Mouse (Mus musculus): ENCODE measurements at regions not wholly inside any gene's neighbourhood (a gene's known extent, or its start where the extent isn't known, plus 50 kb on each side); places are given as distances from the start of the nearest gene placed in this dataset.

DNA sequence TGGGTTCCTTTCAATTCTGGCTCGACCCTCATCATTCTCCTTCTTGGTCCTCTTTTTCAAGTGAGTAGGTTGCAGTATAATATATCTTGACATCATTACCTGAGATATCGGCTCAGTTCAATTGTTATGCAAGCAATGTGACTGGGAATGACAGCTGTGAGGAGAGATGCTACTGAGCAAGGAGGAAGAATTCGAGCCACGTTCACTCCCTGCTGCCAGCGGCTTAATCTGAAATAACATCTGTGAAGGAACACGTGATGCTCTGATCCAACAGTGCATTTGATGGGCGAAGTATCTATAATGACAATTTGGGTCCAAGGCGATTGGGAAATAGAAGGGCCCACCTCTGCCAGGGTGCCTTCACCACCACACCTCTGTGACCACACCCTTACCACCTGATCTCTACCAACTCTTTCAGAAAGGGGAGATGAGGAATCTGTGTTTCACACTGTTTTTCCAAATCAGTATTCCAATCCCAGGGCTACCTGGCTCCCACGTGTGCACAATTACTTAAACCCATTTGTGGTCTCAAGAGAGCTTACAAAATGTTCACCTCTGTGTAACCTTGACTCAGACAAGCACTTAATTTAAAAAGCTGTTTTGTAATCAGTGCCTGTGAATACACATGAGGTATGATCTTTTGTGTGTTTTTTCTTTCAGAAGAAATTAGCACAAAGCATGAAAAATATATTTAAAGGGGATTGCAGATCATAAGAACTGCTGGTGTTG, 248.6 kb upstream of the Sash1 start:
- Histone ChIP-seq H3K4me1 (no peaks in the 10 kb centered on the region), H3K9me3 (no peaks in the 10 kb centered on the region), H3K36me3 (no peaks in the 10 kb centered on the region), H3K4me3 (replicated peaks) (no peak overlapping the region), H3K27ac (no peak overlapping the region), H3K27me3 (replicated peaks) (no peaks in the 10 kb centered on the region), H3K4me2 (no peak overlapping the region), H3K9ac (no peak overlapping the region)
- WGBS, result 79% methylated on average over 9 of the region's 9 CpGs
- no peak for ATAC-seq (ENCODE audit: insufficient read depth, low FRiP score, low read depth)

GRCm38 (mm10) chr10:9130061-9130460, 244.2 kb upstream of the Sash1 start:
- H3K36me3 ChIP-seq, result no peaks in the 10 kb centered on the region
- H3K4me1 ChIP-seq, result no peaks in the 10 kb centered on the region
- H3K27ac ChIP-seq, result no peak overlapping the region
- H3K9ac ChIP-seq, result no peak overlapping the region
- H3K4me3 ChIP-seq (replicated peaks), result no peak overlapping the region
- H3K27me3 ChIP-seq (replicated peaks), result no peaks in the 10 kb centered on the region
- no peaks in the 10 kb centered on the region for H3K9me3 ChIP-seq
- no peak for ATAC-seq (ENCODE audit: insufficient read depth, low FRiP score, low read depth)
- no peak overlapping the region for H3K4me2 ChIP-seq
- whole genome bisulfite sequencing, result 61% methylated on average over 2 of the region's 2 CpGs

- 66% methylated on average over 4 of the region's 4 CpGs for WGBS
- no peak overlapping the region for H3K9ac ChIP-seq
- no peak for ATAC-seq (ENCODE audit: insufficient read depth, low FRiP score, low read depth)
Observed at GRCm38 (mm10) chr10:9119249-9119648, 233.4 kb upstream of the Sash1 start.

GRCm38 (mm10) chr10:9117648-9118551, 232.0 kb upstream of the Sash1 start:
- Histone ChIP-seq H3K4me3 (replicated peaks) (peak overlapping the region; percentile 19), H3K4me1 (no peaks in the 10 kb centered on the region), H3K9ac (no peak overlapping the region), H3K9me3 (no peaks in the 10 kb centered on the region), H3K4me2 (peak overlapping the region; percentile 52), H3K27ac (no peak overlapping the region), H3K27me3 (replicated peaks) (no peaks in the 10 kb centered on the region), H3K36me3 (no peaks in the 10 kb centered on the region)
- ATAC-seq (ENCODE audit: insufficient read depth, low FRiP score, low read depth), result peak; percentile 53; the same call in 1 of the 2 replicates
- 33% methylated on average over 14 of the region's 14 CpGs for WGBS

More at GRCm38 (mm10) chr10:9119249-9119648, 233.4 kb upstream of the Sash1 start:
- Histone ChIP-seq H3K27ac (no peak overlapping the region), H3K27me3 (replicated peaks) (no peaks in the 10 kb centered on the region), H3K36me3 (no peaks in the 10 kb centered on the region), H3K4me1 (no peaks in the 10 kb centered on the region), H3K4me3 (replicated peaks) (no peak overlapping the region), H3K9me3 (no peaks in the 10 kb centered on the region), H3K4me2 (no peak overlapping the region)

- Histone ChIP-seq H3K4me3 (replicated peaks) (peak overlapping the region; percentile 19; the same call in 1 of the 2 replicates), H3K27me3 (replicated peaks) (no peaks in the 10 kb centered on the region), H3K36me3 (no peaks in the 10 kb centered on the region), H3K4me1 (no peaks in the 10 kb centered on the region), H3K4me2 (peak overlapping the region; percentile 52), H3K9me3 (no peaks in the 10 kb centered on the region), H3K27ac (no peak overlapping the region), H3K9ac (no peak overlapping the region)
- ATAC-seq (ENCODE audit: insufficient read depth, low FRiP score, low read depth), result no peak
- 90% methylated on average over 7 of the region's 7 CpGs for WGBS
Observed at GRCm38 (mm10) chr10:9117134-9117533, 231.3 kb upstream of the Sash1 start.

DNA sequence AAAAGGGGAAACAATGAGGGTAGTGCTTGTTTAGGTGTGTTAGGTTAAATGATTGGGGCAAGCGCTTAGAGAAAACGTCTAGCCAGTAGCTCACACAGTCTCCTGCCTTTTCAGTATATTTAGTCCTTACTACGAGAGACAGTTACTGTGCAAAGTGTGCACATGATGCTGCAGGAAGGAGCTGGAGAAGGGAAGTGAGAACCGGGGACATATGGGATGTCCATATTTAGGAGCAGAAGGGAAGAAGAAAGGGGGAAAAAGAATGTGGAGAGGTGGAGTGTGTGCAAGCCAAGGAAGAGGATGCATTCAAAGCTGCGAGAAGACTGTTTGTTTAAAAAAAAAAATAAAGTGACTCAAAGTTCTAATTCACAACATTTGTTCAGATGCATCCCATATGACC, 227.8 kb upstream of the Sash1 start:
- WGBS, result 68% methylated on average over 5 of the region's 5 CpGs
- H3K36me3 ChIP-seq, result no peaks in the 10 kb centered on the region
- H3K4me1 ChIP-seq, result no peaks in the 10 kb centered on the region
- no peak overlapping the region for H3K27ac ChIP-seq
- H3K27me3 ChIP-seq (replicated peaks), result no peaks in the 10 kb centered on the region
- no peak for ATAC-seq (ENCODE audit: insufficient read depth, low FRiP score, low read depth)
- H3K9ac ChIP-seq, result no peak overlapping the region
- H3K4me3 ChIP-seq (replicated peaks), result no peak overlapping the region
- H3K9me3 ChIP-seq, result no peaks in the 10 kb centered on the region
- H3K4me2 ChIP-seq, result no peak overlapping the region

- Histone ChIP-seq H3K4me3 (replicated peaks) (no peak overlapping the region), H3K4me1 (no peaks in the 10 kb centered on the region), H3K27me3 (replicated peaks) (no peaks in the 10 kb centered on the region), H3K9ac (no peak overlapping the region), H3K9me3 (no peaks in the 10 kb centered on the region), H3K4me2 (no peak overlapping the region), H3K27ac (no peak overlapping the region), H3K36me3 (no peaks in the 10 kb centered on the region)
- 89% methylated on average over 3 of the region's 3 CpGs for WGBS
- ATAC-seq (ENCODE audit: insufficient read depth, low FRiP score, low read depth), result no peak
Observed at GRCm38 (mm10) chr10:9111051-9111450, 225.2 kb upstream of the Sash1 start.

GRCm38 (mm10) chr10:9096207-9096606, 210.3 kb upstream of the Sash1 start:
- Histone ChIP-seq H3K36me3 (no peaks in the 10 kb centered on the region), H3K9me3 (no peaks in the 10 kb centered on the region), H3K4me2 (no peak overlapping the region), H3K9ac (no peak overlapping the region), H3K27me3 (replicated peaks) (no peaks in the 10 kb centered on the region), H3K4me1 (no peaks in the 10 kb centered on the region), H3K27ac (no peak overlapping the region), H3K4me3 (replicated peaks) (no peak overlapping the region)
- 66% methylated on average over 2 of the region's 2 CpGs for WGBS
- ATAC-seq (ENCODE audit: insufficient read depth, low FRiP score, low read depth), result no peak

DNA sequence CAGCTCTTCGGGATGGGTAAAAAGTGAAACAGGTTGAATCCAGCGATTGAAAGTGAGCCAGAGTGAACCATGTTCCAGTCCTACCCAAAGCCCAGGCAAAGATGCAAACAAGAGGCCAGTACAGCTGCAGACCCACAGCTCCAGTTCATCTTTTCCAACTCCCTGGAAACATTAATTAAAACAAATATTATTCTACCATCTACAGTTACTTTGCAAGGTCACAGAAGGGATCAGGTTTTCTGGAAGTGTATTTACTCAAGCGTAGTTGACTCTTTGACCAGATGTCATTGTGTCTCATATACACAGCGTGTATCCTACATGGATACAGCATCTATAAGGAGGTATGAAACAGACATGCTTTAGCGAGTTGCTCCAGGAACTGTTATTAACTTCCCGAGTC, 209.3 kb upstream of the Sash1 start:
- 70% methylated on average over 6 of the region's 6 CpGs for WGBS
- H3K4me2 ChIP-seq, result no peak overlapping the region
- H3K4me3 ChIP-seq (replicated peaks), result no peak overlapping the region
- no peak for ATAC-seq (ENCODE audit: insufficient read depth, low FRiP score, low read depth)
- H3K4me1 ChIP-seq, result no peaks in the 10 kb centered on the region
- H3K9me3 ChIP-seq, result no peaks in the 10 kb centered on the region
- H3K36me3 ChIP-seq, result no peaks in the 10 kb centered on the region
- H3K27ac ChIP-seq, result no peak overlapping the region
- H3K9ac ChIP-seq, result no peak overlapping the region
- H3K27me3 ChIP-seq (replicated peaks), result no peaks in the 10 kb centered on the region

DNA sequence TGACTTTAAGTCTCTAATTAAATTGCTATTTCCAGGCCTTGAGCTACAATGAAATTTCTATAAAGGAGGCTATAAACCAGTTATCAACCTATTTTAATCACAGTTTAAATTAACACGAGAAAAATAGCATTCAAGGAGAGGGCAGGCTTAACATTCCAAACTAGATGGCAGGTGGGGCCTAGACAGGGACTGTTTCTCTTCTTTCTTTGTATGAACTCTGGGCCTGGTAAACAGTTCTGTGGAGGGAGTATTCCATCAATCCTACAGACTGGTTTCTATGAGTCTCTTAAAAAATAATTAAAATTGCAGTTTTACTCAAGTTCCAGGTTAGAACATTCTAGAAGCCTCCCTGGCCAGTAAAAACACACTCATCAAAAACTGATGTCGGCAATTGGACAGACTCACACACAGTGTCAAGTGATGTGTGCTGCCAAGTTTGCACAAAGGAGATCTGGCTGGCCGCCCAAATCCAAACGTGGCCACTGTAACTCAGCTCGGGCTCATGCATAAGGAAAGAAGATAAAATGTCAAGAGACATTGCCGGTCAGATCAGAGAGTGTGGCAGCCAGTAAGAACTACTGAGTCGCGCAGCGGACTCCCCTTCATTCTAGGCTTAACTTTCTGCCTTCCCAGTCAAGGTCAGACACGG, 206.5 kb upstream of the Sash1 start:
- WGBS, result 53% methylated on average over 10 of the region's 10 CpGs
- no peak for ATAC-seq (ENCODE audit: insufficient read depth, low FRiP score, low read depth)
- no peaks in the 10 kb centered on the region for H3K4me1 ChIP-seq
- no peak overlapping the region for H3K9ac ChIP-seq
- no peak overlapping the region for H3K27ac ChIP-seq
- H3K27me3 ChIP-seq (replicated peaks), result no peaks in the 10 kb centered on the region
- no peaks in the 10 kb centered on the region for H3K9me3 ChIP-seq
- H3K4me3 ChIP-seq (replicated peaks), result no peak overlapping the region
- H3K4me2 ChIP-seq, result no peak overlapping the region
- no peaks in the 10 kb centered on the region for H3K36me3 ChIP-seq

DNA sequence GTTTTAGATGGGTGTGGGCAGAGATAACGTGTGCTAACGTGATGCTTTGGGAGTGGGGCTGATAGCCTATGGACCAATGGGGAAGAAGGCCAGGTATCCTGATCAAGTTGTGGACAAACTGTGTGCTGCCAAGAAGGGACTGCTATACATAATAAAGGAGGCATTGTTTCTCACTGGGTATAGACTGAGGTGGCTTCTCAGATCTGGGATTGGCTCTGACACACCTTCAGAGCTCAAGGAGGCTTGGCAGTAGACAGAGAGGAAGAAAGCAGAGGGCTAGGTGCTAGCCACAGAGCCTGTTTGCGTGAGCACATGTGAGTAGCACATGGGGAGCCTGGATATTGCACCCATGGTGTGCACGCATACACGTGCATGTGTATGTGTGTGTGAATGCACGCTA, 205.1 kb upstream of the Sash1 start:
- H3K4me3 ChIP-seq (replicated peaks), result no peak overlapping the region
- no peak overlapping the region for H3K27ac ChIP-seq
- peak; percentile 50; the same call in 1 of the 2 replicates for ATAC-seq (ENCODE audit: insufficient read depth, low FRiP score, low read depth)
- H3K4me2 ChIP-seq, result no peak overlapping the region
- no peaks in the 10 kb centered on the region for H3K27me3 ChIP-seq (replicated peaks)
- no peaks in the 10 kb centered on the region for H3K4me1 ChIP-seq
- no peaks in the 10 kb centered on the region for H3K36me3 ChIP-seq
- H3K9me3 ChIP-seq, result no peaks in the 10 kb centered on the region
- H3K9ac ChIP-seq, result no peak overlapping the region
- 89% methylated on average over 6 of the region's 6 CpGs for WGBS

GRCm38 (mm10) chr10:9087871-9088270, 202.0 kb upstream of the Sash1 start:
- Histone ChIP-seq H3K27me3 (replicated peaks) (no peaks in the 10 kb centered on the region), H3K36me3 (no peaks in the 10 kb centered on the region), H3K4me1 (no peaks in the 10 kb centered on the region; the same call in 1 of the 2 replicates), H3K9me3 (no peaks in the 10 kb centered on the region), H3K4me2 (no peak overlapping the region), H3K27ac (no peak overlapping the region), H3K9ac (no peak overlapping the region), H3K4me3 (replicated peaks) (no peak overlapping the region)
- ATAC-seq (ENCODE audit: insufficient read depth, low FRiP score, low read depth), result no peak
- WGBS, result 87% methylated on average over 3 of the region's 3 CpGs

Measured in stomach, embryonic 15.5 days (tissue).